Comparison of ENCODE assay signal across 8 mouse cellular contexts in genomic region chrX:71214441-71215112, GRCm38 (mm10). TPM values are rescaled to one million over a fixed set of nuclear protein-coding genes. Genes with fewer than 3 reads are reported as not detected.
DNase-seq lines count a peak whose midpoint lies in the region; ATAC-seq and TF ChIP-seq lines count a peak whose summit lies in the region.

No protein-coding gene starts in this region.

- peak overlapping the region; percentile 77 for H3K4me2 ChIP-seq in heart, embryonic 13.5 days
- peak overlapping the region; percentile 74 for H3K4me2 ChIP-seq in liver, embryonic 12.5 days
- H3K4me2 ChIP-seq in stomach, postnatal 0 days (replicated peaks; ENCODE audit: low read depth) = peak overlapping the region; percentile 71

- H3K36me3 ChIP-seq in heart, embryonic 13.5 days = no peaks in the 10 kb centered on the region
- H3K36me3 ChIP-seq in liver, embryonic 12.5 days = no peaks in the 10 kb centered on the region
- H3K36me3 ChIP-seq in stomach, postnatal 0 days (ENCODE audit: control insufficient read depth, insufficient read depth, low read length) = no peaks in the 10 kb centered on the region

- H3K4me1 ChIP-seq in brown adipose tissue, adult 24 weeks (ENCODE audit: control insufficient read depth, insufficient read depth, insufficient read length, low read length) = peaks cover 5% of the 10 kb centered on the region; the same call in 1 of the 2 replicates
- no peaks in the 10 kb centered on the region for H3K4me1 ChIP-seq in heart, embryonic 13.5 days
- peaks cover 13% of the 10 kb centered on the region for H3K4me1 ChIP-seq in liver, embryonic 12.5 days
- no peaks in the 10 kb centered on the region for H3K4me1 ChIP-seq in stomach, postnatal 0 days (replicated peaks; ENCODE audit: control insufficient read depth, insufficient read depth)

- no peak for TF ChIP-seq CTCF in stomach, postnatal 0 days (IDR thresholded peaks at IDR 0.05; ENCODE audit: low read depth)

- peak overlapping the region; percentile 78 for H3K9ac ChIP-seq in heart, embryonic 13.5 days
- H3K9ac ChIP-seq in liver, embryonic 12.5 days = peak overlapping the region; percentile 61; the same call in 1 of the 2 replicates
- H3K9ac ChIP-seq in stomach, postnatal 0 days (ENCODE audit: low read length) = peak overlapping the region; percentile 61

- peak; percentile 98 for ATAC-seq in heart, embryonic 13.5 days (ENCODE audit: extremely low read depth, insufficient number of reproducible peaks, low FRiP score, low TSS enrichment)
- peak; percentile 94 for ATAC-seq in liver, embryonic 12.5 days
- peak; percentile 99 for ATAC-seq in stomach, postnatal 0 days (ENCODE audit: low FRiP score, low TSS enrichment)

- no peak for TF ChIP-seq EP300 in stomach, postnatal 0 days (optimal IDR thresholded peaks at IDR 0.05)

- H3K27ac ChIP-seq in brown adipose tissue, adult 24 weeks (replicated peaks; ENCODE audit: low read depth, low read length) = peak overlapping the region; percentile 57; the same call in 1 of the 2 replicates
- H3K27ac ChIP-seq in heart, embryonic 13.5 days (replicated peaks) = no peak overlapping the region
- no peak overlapping the region for H3K27ac ChIP-seq in liver, embryonic 12.5 days
- H3K27ac ChIP-seq in stomach, postnatal 0 days (replicated peaks) = peak overlapping the region; percentile 49

- no peaks in the 10 kb centered on the region for H3K27me3 ChIP-seq in heart, embryonic 13.5 days (replicated peaks)
- H3K27me3 ChIP-seq in liver, embryonic 12.5 days (replicated peaks) = no peaks in the 10 kb centered on the region
- H3K27me3 ChIP-seq in stomach, postnatal 0 days (ENCODE audit: control insufficient read depth, insufficient read depth, low read length) = no peaks in the 10 kb centered on the region

- 14% methylated on average over 19 of the region's 20 CpGs for WGBS in heart, embryonic 13.5 days
- 9% methylated on average over 19 of the region's 20 CpGs for whole genome bisulfite sequencing in liver, embryonic 12.5 days (ENCODE audit: insufficient replicate concordance)
- 19% methylated on average over 19 of the region's 20 CpGs for WGBS in stomach, postnatal 0 days

- H3K4me3 ChIP-seq in brown adipose tissue, adult 24 weeks (ENCODE audit: insufficient read depth, low read depth, low read length) = peak overlapping the region; percentile 81
- peak overlapping the region; percentile 64 for H3K4me3 ChIP-seq in heart, embryonic 13.5 days
- H3K4me3 ChIP-seq in liver, embryonic 12.5 days = peak overlapping the region; percentile 61
- peak overlapping the region; percentile 53 for H3K4me3 ChIP-seq in stomach, postnatal 0 days (ENCODE audit: low read depth, low read length)

- H3K9me3 ChIP-seq in heart, embryonic 13.5 days = no peaks in the 10 kb centered on the region
- no peaks in the 10 kb centered on the region for H3K9me3 ChIP-seq in liver, embryonic 12.5 days (replicated peaks)
- H3K9me3 ChIP-seq in stomach, postnatal 0 days (ENCODE audit: control insufficient read depth, low read length) = no peaks in the 10 kb centered on the region

- DNase-seq in CD4-positive, CD25-positive, alpha-beta regulatory T cell, adult 2 months (ENCODE audit: low read depth, low spot score) = peak; percentile 90
- DNase-seq in fat pad, adult 2 months (ENCODE audit: extremely low read depth, low read depth, low spot score) = peak; percentile 61
- peak; percentile 90 for DNase-seq in kidney, postnatal 10 days
- peak; percentile 81 to 87 for DNase-seq in natural killer cell, adult 2 months (ENCODE audit: low spot score in 2 of 2)
- DNase-seq in stomach, postnatal 0 days (ENCODE audit: low spot score) = peak; percentile 92

RNA-seq across cellular contexts. Expression of gene Mtm1, which starts 4.0 kb away (rescaled TPM):
- 17.9 and 20.1 TPM in 2 replicates for polyA plus RNA-seq in brown adipose tissue, adult 24 weeks (2012; ENCODE audit: insufficient read depth, insufficient read length, missing spikeins)
- 3.9 and 4.5 TPM in 2 replicates for polyA plus RNA-seq in heart, embryonic 13.5 days (2015; fragmentation: Nextera tagmentation; extraction: Ambion mirVana)
- 3.7 and 3.9 TPM in 2 replicates for polyA plus RNA-seq in liver, embryonic 12.5 days (2016; fragmentation: Nextera tagmentation; extraction: Ambion mirVana)
- 5.8 and 6.3 TPM in 2 replicates for polyA plus RNA-seq in stomach, postnatal 0 days (2015; fragmentation: Nextera tagmentation; extraction: Ambion mirVana)

Comparison
In these comparisons a context has a peak if more than half of its experiments do, and no peak if none do; other contexts are left out.
1. H3K27ac ChIP-seq: peak in brown adipose tissue, adult 24 weeks (single experiment) and stomach, postnatal 0 days (single experiment); none in heart, embryonic 13.5 days (single experiment) and liver, embryonic 12.5 days (single experiment).
2. Peak in every context shown above with its lines, with median percentiles within 50 percentile points of each other: DNase-seq, H3K4me3 ChIP-seq, ATAC-seq, H3K4me2 ChIP-seq and H3K9ac ChIP-seq.